Mouse (Mus musculus) right cerebral cortex, adult 2 months (tissue): ENCODE results near the gene Rgl2.

Experiments used
- DNase-seq, 2 experiments: peaks; one replicate each; pipeline ENCODE4 v3.0.0; 2021 to 2022; ENCODE audit warnings: low spot score in 2 of 2

The Rgl2 gene

DNA sequence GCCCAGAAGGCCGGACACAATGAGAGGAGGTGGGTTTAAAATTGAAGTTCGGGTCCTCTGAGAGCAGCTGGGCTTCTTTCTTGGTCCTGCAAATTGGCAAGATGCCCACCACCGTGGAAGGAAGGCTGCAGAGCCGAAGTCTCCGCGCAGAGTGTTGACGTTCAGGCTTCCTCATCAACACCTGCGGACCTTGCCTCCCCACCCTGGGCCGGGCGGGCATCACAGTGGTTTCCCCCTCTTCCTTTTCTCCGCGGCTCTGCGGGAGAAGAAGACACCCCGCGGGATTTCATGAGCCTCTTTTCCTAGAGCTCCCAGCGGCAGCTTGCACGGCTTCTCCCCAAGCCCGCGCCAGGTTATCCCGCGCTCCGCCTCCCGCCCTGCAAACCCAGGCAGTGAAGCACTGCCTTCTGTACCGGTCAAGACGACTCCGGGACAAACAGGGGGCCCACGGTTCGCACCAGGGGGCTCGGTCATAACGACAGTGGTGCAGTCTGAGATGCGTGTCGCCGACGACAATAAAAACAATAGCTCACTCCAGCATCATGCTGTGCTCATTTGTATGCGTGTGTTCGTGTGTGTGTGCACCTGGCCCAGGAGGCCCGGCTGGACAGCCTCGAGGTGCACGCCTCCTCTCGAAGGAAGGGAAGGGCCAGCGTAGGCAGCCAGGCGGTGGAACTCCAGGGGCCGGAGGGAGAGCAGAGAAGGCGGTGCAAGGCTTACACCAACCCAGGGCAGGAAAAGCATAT lies 20.8 kb upstream of the Rgl2 start:
- peak; percentile 57 to 63 for DNase-seq

DNA sequence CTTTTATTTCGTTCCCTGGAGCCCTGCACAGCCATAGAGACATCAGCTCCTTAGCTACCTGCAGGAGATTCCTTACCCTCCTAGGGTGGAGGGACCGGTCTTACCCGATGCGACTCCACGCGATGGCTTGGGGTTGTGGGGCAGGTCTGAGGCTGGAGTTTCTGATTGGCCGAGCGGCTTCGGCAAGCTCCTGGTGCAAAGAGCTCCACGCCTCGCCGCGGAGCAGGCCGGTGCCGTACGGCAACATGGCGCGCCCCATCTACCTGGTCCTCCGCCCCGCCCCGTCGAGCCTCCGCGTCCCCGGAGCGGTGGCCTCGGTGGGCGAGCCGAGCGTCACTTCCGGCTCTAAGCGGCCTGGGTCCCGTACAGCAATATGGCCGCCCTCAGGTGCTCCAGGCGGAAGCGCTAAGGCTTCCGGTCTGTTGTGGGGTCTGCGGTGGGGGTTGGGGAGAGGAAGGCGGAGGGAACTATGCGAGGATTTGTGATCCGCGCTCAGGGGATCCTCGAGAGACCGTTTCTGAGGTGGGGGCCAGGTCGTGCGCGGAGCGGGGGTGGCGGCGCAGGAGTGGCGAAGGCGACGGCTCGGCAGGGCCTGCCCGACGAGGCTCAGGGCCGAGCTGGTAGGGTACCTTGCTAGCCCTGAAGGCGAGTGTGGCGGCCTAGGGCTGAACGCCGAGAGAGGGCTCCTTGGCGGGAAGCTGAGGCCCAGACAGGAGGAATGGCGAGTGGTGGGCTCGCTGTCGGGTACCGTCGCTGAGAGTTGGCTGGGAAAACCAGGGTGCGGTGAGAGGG lies 20.1 kb upstream of the Rgl2 start, which contains the start of gene Daxx:
Gene Daxx, plus strand, starts transcription at position 338 of the 792 bp plus-strand sequence.
- DNase-seq: peak; percentile 98 to 99

DNA sequence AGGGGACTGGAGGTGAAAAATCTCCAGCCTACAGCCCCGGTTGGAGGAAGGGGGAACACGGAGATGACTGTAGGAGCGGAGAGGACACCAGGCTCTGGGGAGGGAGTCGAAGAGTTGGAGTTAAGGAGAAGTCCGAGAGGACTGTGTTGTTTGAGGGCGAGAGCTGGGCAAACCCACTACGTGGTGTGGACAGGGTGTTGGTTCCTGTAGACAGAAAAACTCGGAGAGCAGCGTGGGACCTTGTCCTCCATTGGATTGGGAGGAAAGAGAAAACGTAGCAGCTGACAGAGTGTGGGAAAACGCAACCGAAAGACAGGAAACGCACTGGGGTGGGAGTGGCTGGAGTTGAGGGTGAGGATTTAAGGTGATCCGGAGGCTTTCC lies 19.5 kb upstream of the Rgl2 start:
- no peak for DNase-seq

DNA sequence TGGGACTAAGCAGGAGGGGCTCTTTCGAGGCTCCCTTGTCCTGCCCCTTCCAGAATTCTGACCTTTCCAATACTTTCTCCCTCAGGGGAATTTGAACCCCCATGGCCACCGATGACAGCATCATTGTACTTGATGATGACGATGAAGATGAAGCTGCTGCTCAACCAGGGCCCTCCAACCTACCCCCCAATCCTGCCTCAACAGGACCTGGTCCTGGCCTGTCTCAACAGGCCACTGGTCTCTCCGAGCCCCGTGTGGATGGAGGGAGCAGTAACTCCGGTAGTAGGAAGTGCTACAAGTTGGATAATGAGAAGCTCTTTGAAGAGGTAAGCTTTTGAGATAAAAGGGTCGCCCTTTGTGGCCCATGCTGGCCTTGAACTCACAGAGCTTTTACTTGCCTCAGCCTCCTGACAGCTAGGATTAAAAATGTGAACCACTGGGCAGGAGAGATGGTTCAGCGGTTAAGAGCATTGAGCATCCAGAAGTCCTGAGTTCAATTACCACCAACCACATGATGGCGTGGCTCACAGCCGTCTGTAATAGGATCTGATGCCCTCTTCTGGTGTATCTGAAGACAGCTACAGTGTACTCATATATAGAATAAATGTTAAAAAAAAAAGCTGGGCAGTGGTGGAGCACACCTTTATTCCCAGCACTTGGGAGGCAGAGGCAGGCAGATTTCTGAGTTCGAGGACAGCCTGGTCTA lies 18.8 kb upstream of the Rgl2 start:
- no peak for DNase-seq

DNA sequence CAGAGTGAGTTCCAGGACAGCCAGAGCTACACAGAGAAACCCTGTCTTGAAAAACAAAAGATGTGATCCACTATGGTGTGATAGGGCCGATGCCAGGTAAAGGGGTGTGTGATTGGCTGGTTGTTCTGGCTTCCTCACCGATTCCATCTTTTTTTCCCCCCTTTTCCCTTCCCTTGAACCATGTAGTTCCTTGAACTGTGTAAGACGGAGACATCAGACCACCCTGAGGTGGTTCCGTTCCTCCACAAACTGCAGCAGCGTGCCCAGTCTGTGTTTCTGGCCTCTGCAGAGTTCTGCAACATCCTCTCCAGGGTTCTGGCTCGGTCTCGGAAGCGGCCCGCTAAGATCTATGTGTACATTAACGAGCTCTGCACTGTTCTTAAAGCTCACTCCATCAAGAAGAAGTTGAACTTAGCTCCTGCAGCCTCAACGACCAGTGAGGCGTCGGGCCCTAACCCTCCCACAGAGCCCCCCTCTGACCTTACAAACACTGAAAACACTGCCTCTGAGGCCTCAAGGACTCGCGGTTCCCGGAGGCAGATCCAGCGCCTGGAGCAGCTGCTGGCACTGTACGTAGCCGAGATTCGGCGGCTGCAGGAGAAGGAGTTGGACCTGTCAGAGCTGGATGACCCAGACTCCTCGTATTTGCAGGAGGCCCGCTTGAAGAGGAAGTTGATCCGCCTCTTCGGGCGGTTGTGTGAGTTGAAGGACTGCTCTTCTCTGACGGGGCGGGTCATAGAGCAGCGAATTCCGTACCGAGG lies 18.1 kb upstream of the Rgl2 start:
- no peak for DNase-seq

DNA sequence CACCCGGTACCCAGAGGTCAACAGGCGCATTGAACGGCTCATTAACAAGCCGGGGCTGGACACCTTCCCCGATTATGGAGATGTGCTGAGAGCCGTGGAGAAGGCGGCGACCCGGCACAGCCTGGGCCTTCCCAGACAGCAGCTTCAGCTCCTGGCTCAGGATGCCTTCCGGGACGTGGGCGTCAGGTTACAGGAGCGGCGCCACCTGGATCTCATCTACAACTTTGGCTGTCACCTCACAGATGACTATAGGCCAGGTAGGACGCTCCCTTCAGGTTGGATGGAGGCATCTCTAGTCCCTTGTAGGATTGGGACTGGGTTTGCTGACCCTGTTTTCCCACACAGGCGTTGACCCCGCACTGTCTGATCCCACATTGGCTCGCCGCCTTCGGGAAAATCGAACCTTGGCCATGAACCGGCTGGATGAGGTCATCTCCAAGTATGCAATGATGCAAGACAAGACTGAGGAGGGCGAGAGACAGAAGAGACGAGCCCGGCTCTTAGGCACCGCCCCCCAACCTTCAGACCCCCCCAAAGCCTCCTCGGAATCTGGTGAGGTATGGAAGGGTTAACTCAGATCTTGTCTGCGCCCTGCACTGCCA lies 17.4 kb upstream of the Rgl2 start:
- DNase-seq: no peak

DNA sequence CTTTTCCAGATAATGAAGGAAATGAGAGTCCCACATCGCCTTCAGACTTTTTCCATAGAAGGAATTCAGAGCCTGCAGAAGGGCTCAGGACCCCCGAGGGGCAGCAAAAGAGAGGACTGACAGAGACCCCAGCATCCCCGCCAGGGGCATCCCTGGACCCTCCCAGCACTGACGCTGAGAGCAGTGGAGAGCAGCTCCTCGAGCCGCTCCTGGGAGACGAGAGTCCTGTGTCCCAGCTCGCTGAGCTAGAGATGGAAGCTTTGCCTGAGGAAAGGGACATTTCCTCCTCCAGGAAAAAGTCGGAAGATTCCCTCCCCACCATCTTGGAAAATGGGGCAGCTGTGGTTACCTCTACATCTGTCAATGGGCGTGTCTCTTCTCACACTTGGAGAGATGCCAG lies 16.1 kb upstream of the Rgl2 start:
- no peak for DNase-seq

DNA sequence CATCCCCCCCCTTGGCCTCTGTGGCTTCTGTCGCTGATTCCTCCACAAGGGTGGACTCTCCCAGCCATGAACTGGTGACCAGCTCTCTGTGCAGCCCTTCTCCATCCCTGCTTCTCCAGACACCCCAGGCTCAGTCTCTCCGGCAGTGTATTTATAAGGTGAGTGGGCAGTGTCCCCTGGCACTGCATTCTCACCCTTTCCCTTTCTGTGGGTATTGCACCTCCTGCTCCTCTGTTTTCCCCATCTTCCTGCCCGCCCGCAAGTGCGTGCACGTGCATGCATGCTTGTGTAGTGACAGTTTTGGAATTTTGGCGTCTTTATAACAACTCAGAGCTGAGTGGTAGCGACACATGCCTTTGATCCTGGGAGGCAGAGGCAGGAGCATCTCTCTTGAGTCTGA lies 15.4 kb upstream of the Rgl2 start:
- no peak for DNase-seq

DNA sequence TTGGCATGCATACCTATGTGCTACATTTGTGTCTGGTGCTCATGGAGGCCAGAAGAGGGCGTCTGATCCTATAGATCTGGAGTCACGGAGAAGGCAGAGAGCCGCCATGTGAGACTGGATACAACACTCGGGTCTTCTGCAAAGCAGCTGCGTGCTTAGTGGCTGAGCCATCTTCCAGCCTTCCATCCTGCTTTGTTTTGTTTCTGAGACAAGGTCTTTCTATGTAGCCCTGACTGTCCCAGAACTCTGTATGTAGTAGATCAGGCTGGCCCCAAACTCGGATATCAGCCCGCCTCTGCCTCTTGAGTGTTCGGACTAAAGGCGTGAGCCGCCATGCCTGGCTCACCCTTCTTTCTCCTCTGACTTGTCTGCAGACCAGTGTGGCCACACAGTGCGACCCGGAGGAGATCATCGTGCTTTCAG lies 14.4 kb upstream of the Rgl2 start:
- DNase-seq: no peak

DNA sequence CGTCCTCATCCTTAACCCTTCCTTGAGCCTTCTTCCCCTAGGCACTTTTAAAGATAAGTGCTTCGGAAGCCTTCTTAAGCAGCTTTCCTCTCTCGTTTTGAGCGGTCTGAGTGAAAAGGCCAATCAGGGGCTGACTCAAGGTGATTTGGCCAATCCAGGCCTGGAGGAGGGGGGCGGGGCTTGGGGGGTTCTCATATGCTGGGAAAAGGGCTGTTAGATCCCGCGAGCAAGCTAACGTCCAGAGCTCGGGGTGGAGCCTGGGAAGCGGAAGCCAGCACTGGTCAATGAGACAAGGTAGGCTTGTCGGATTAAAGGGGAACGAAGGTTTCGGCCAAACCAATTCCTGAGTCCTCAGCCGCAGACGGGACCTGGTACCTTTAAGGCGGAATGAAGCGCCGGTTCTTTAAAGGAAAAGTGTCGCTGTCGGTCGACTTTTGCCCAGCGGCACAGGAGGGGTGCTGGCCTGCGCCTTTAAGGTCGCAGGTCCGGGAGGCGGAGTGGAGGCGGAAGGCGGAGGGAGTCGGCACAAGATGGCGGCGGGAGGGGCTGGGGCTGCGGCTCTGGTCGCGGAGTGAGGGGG lies 13.6 kb upstream of the Rgl2 start, which contains the start of the genes Tapbp and Zbtb22:
Gene Tapbp, plus strand, starts transcription at position 229 of the 580 bp plus-strand sequence.
Gene Zbtb22, plus strand, starts transcription at position 234 of the 580 bp plus-strand sequence.
- DNase-seq: peak; percentile 96 to 98

DNA sequence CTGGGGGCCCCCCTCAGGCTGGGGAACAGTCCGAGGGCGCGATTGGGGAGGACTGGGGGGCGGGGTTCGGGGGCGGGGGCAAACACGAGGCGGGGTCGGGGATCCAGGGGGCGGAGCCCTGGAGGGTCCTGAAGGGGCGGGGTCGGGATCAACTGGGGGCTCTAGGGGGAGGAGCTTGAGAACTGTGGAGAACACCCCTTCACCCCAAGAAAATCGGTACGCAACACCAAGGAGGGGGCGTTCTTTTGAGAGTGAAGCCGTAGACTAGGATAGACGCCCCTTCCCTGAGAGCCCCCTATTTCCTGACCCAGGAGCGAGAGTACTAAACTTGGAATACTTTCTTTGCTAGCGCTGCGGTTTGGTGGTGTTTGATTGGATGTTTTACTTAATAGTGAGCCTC lies 13.0 kb upstream of the Rgl2 start:
- no peak for DNase-seq

DNA sequence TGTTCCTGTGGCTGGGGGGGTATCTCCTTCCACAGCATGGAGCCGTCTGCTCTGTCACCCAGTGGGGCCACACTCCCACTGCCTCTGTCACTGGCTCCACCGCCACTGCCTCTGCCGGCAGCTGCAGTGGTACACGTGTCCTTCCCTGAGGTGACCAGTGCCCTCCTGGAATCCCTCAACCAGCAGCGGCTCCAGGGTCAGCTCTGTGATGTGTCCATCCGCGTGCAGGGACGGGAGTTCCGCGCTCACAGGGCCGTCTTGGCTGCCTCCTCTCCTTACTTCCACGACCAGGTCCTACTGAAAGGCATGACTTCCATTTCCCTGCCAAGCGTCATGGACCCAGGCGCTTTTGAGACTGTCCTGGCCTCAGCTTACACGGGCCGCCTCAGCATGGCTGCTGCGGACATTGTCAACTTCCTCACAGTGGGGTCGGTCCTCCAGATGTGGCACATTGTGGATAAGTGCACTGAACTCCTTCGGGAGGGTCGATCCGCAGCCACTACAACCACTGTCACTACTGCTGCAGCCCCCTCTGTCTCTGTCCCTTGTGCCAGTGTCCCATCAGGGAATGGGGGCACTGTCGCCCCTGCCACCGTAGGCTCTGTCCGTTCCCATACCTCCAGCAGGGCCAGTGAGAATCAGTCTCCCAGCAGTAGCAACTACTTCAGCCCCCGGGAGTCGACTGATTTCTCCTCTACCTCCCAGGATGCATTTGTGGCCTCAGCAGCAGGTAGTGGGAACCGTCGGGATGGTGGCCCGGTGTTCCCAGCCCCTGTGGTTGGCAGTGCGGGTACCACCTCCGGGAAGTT lies 12.3 kb upstream of the Rgl2 start:
- peak in 1 of 2 experiments; percentile 5 for DNase-seq

DNA sequence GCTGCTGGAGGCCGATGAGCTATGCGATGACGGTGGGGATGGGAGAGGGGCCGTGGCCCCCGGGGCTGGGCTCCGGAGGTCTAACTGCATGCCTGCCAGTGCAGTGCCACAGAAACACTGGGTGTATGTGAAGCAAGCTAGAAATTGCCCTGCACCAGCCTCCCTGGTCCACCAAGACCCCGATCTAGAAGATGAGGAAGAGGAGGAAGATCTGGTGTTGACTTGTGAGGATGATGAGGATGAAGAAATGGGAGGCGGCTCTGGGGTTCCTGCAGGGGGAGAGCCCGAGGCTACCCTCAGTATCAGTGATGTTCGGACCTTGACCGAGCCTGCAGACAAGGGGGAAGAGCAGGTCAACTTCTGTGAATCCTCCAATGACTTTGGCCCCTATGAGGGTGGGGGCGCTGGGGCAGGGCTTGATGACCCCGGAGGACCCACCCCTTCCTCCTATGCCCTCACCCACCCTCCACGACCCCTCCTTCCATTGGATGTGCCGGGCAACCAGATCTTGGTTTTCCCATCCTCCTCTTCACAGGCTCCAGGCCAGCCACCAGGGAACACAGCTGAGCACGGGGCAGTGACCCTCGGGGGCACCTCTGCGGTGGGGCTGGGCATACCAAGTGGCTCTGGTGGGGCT lies 11.6 kb upstream of the Rgl2 start:
- no peak for DNase-seq

DNA sequence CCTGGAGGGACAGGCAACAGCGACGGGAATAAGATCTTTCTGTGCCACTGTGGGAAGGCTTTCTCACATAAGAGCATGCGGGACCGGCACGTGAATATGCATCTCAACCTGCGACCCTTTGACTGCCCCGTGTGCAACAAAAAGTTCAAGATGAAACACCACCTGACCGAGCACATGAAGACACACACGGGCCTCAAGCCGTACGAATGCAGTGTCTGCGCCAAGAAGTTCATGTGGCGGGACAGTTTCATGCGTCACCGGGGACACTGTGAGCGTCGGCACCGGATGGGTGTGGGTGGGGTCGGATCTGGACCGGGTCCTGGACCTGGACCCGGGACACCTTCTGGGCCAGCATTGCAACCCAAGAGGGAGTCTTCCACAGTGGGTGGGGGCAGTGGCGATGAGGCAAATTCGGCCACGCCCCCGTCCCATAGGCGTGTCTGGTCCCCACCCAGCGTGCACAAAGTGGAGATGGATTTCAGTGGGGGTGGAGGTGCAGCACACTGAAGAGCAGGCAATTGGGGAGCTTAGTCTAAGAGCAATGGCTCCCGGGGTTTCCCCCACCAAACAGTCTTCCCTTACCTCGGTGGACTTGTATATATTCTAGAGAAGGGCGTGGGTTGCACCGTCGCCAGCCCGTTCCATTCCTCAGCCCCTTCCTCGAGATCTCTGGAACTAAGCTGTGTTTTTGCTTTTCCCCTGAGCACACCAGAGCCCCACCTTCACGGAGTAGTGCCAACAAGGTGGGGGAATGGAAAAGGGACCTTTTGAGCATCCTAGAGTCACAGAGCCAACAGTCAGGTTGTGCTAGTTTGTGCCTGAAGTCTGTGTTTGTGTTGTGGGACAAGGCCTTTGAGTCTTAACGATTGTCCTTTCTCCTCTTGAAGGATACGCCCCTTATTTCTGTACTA lies 10.8 kb upstream of the Rgl2 start:
- no peak for DNase-seq

DNA sequence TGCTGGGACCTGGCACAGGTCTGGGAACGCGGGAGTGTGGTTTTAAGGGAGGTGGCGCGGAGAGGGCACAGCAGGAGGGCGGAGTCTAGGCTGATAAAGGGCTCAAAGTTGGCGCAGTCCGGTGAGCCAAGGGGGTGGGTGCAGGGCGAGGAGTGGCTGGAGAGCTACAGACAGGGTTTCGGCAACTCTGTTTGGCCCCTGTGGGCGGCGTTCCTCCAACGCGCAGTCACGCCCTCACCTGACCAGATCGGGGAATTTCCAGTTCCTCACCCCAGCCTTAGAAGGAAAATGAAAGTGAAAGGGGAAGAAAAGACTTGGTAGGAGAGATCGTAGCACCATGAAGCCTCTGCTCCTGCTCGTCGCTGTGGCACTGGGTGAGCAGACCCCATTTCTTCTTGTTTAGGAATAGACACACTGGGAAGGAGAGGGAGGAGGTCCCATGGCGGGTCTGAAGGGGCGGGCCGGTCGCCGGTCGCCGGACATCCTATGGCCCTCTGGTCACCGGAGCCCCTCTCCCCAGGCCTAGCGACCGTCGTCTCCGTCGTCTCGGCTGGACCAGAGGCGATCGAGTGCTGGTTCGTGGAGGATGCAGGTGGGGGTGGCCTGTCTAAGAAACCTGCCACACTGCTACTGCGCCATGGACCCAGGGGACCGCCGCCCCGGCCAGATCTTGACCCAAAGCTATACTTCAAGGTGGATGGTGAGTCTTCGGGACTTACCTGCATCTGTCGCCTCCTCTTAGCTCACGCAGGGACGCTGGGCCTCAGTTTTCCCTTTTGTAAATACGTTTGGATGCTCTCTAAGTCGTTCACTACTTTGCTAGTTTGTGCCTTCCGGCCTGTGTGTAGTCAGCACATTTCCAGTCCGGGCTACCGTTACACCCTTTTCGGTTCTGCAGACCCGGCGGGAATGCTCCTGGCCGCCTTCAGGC lies 9.7 kb upstream of the Rgl2 start:
- DNase-seq: peak in 1 of 2 experiments; percentile 50

DNA sequence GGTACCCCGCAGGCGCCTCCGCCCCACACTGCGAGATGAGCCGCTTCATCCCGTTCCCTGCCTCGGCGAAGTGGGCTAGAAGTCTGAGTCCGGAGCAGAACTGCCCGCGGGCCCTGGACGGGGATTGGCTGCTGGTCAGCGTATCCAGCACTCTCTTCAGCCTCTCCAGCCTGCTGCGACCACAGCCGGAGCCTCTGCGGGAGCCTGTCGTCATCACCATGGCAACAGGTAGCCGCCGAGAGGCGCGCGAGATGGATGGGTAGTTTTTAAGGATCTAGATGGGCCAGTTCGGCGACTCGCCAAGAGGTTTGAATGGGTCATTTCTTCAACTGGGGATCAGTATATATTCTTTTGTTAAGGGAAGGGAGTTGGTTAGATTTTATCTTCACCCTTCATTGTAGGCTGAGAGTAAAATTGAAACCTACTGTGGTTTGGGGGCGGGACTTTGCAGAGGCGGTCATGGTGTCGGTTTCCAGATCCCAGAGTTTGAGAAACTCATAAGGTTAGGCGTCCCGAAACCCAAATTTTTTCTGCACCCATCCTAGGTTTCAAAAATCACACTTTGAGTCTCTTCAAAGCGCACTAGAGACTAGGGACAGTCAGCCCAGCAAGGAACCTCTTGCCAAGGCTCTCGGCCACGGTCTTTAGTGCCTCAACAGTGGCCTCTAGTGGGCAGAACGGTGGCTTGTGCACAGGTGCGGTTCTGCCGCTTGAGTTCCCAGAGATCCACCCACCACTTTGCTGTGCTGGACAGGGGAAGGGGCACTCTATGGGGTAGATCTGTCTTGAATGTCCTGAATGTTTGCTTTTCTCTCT lies 8.9 kb upstream of the Rgl2 start:
- peak; percentile 86 to 91 for DNase-seq
